Mouse (Mus musculus): ENCODE data around the gene Vmn1r213. TPM values are rescaled to one million over a fixed set of nuclear protein-coding genes. Genes with fewer than 3 reads are reported as not detected.

Vmn1r213 gene
- polyA plus RNA-seq (2011; ENCODE audit: insufficient read length, low read depth, missing spikeins): not detected in 2 replicates

DNA sequence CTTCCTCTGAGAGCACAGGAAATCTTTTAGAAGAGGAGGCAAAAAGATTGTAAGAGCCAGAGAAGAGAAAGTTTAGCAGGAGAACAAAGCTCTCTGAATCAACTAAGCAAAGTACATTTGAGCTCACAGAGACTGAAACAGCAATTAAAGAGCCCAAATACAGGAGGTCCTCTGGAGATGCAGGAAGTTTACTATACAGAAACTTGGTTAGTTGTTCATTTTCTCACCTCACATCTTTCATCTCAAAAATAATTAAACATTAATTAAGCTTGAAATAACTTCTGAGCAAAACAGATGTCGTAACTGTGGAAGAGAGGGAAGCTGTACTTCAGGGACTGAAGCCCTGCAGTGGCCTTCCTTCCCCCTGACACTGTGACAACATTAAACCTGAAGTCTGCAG lies at the start of gene Vmn1r213:
Vmn1r213 (plus strand) TSS at position 301 of the 400 bp plus-strand sequence.
- no peaks in the 10 kb centered on the region for H3K4me1 ChIP-seq (ENCODE audit: control insufficient read depth, insufficient read depth, low read length)
- TF ChIP-seq POLR2A (IDR thresholded peaks at IDR 0.05; ENCODE audit: low read depth, low read length): no peak
- no peak for TF ChIP-seq CTCF (IDR thresholded peaks at IDR 0.05; ENCODE audit: borderline replicate concordance, insufficient read depth, low read length)
- no peak within 1 kb of the TSS for H3K4me3 ChIP-seq (ENCODE audit: insufficient read depth, low read length)
- H3K27ac ChIP-seq (ENCODE audit: insufficient read depth, low read length): no peak within 1 kb of the TSS

DNA sequence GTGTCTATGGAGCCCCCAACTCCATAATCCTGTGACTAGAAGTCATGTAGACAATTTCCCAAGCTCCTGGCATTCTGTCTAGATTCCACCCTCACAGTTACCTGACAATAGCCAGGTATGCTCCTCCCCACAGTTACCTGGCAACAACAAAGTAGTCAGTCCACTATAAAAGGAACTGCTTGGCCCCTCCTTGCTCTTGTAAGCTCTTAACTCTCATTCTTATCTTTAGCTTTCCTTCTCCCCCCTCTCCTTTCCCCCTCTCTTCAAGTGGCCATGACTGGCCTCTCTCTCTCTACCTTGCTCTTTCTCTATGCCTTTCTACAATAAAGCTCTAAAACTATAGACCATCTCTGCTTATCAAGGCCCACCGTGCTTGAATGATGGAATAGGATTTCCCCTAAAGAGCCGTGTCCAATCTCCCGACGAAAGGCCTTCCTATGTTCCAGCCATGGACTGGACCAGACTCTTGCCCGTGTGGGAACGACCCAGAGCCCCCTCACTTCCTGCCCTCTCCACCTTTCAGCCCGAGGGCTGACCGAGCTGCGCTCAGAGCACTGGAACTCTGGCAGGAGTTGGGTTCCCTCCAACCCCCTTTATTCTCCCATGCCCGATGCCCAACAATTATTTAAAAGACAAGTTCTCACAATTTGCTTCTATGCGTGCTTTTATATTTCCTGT lies 17.1 kb upstream of the Vmn1r213 start:
- H3K4me1 ChIP-seq (ENCODE audit: control insufficient read depth, insufficient read depth, low read length): no peaks in the 10 kb centered on the region
- H3K4me3 ChIP-seq (ENCODE audit: insufficient read depth, low read length): no peak overlapping the region
- no peak for TF ChIP-seq POLR2A (IDR thresholded peaks at IDR 0.05; ENCODE audit: low read depth, low read length)
- TF ChIP-seq CTCF (IDR thresholded peaks at IDR 0.05; ENCODE audit: borderline replicate concordance, insufficient read depth, low read length): no peak

DNA sequence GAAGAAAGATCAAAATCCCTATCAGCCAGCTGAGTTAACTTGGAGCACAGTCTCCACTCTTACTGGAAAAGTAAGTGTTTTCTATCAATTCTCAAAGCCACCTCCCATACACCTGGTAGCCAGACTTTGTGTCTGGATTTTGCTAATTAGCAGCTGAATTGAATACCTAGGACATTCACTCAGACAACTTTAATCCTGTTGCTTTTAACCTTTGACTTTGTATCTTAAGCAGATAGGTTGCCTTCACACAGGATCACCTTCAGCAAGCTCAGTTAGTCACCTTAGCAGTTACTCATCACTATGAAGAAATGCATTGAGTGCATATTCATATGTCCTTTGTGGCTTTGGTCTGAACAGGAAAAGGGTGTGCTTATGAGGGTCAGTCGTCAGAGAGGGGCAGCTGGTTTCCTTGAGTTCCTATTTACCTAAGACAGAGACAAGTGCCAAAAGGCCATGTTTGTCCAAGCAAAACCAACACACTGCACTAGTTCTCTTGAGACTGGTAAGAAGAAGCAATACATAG lies 15.2 kb upstream of the Vmn1r213 start:
- Histone ChIP-seq H3K4me1 (ENCODE audit: control insufficient read depth, insufficient read depth, low read length) (no peaks in the 10 kb centered on the region), H3K27ac (ENCODE audit: insufficient read depth, low read length) (no peak overlapping the region), H3K4me3 (ENCODE audit: insufficient read depth, low read length) (no peak overlapping the region)
- no peak for TF ChIP-seq CTCF (IDR thresholded peaks at IDR 0.05; ENCODE audit: borderline replicate concordance, insufficient read depth, low read length)
- no peak for TF ChIP-seq POLR2A (IDR thresholded peaks at IDR 0.05; ENCODE audit: low read depth, low read length)

More for the DNA sequence above, 17.1 kb upstream of the Vmn1r213 start:
- no peak overlapping the region for H3K27ac ChIP-seq (ENCODE audit: insufficient read depth, low read length)

DNA sequence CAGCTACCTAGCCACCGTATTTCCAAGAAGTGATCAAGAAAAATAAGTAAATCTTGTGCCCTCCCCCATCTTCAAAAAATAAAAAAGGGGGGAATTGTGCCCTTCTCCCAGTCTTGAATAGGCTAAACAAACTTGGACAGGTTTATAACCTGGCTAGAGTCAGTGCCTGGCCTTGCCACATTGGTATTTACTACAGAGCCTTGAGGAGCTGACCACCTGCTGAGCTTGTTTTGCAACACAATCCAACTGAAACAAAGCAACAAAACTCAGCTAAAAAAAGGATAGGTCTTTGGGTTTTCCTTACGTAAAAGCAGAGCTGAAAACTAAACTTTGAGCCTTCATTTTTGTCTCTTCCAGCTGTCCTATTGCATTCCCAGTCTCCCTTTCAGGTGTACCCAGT lies 14.7 kb upstream of the Vmn1r213 start:
- H3K27ac ChIP-seq (ENCODE audit: insufficient read depth, low read length): no peak overlapping the region
- H3K4me3 ChIP-seq (ENCODE audit: insufficient read depth, low read length): no peak overlapping the region
- TF ChIP-seq CTCF (IDR thresholded peaks at IDR 0.05; ENCODE audit: borderline replicate concordance, insufficient read depth, low read length) (no peak), POLR2A (IDR thresholded peaks at IDR 0.05; ENCODE audit: low read depth, low read length) (no peak)
- H3K4me1 ChIP-seq (ENCODE audit: control insufficient read depth, insufficient read depth, low read length): no peaks in the 10 kb centered on the region

DNA sequence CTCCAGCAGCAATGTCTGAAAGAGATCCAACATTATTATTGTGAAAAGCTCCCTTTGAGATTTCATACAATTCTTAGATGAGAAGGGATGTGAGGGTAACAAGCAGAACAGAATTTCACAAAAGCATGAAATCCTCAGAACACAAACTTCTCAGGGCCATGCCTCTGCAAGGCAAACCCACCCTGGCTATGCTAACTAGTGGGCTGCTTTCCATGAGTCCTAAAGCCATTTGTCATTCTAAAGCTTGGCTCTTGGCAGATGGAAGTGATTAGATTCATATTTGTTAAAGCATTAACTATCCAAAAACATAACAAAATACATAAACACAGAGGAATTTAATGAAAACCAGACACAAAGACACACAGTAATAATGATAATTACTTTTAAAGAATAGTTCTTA lies 10.7 kb downstream of the Vmn1r213 start:
- H3K4me1 ChIP-seq (ENCODE audit: control insufficient read depth, insufficient read depth, low read length): no peaks in the 10 kb centered on the region
- no peak overlapping the region for H3K4me3 ChIP-seq (ENCODE audit: insufficient read depth, low read length)
- no peak overlapping the region for H3K27ac ChIP-seq (ENCODE audit: insufficient read depth, low read length)
- TF ChIP-seq POLR2A (IDR thresholded peaks at IDR 0.05; ENCODE audit: low read depth, low read length) (no peak), CTCF (IDR thresholded peaks at IDR 0.05; ENCODE audit: borderline replicate concordance, insufficient read depth, low read length) (no peak)

DNA sequence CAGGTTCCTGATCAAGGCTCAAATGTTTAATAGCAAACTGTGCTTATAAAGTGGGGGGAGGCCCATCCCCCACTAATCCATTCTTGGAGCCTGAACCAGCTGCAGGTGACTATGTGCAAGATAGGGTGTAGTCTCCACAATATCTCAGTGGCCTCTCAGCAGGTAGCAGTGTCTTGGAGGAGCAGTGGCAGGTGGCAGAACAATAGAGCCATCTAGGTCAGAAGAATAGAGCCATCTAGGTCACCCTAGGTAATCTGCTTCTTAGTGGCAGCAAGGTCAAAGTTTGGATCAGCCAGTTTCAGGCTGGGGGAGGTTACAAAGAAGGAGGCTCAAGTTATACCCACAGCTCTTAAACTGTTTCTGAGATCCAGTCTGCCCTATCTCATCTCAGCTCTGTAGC lies 17.4 kb downstream of the Vmn1r213 start:
- no peak overlapping the region for H3K27ac ChIP-seq (ENCODE audit: insufficient read depth, low read length)
- TF ChIP-seq POLR2A (IDR thresholded peaks at IDR 0.05; ENCODE audit: low read depth, low read length) (no peak), CTCF (IDR thresholded peaks at IDR 0.05; ENCODE audit: borderline replicate concordance, insufficient read depth, low read length) (no peak)
- H3K4me3 ChIP-seq (ENCODE audit: insufficient read depth, low read length): no peak overlapping the region
- H3K4me1 ChIP-seq (ENCODE audit: control insufficient read depth, insufficient read depth, low read length): no peaks in the 10 kb centered on the region

DNA sequence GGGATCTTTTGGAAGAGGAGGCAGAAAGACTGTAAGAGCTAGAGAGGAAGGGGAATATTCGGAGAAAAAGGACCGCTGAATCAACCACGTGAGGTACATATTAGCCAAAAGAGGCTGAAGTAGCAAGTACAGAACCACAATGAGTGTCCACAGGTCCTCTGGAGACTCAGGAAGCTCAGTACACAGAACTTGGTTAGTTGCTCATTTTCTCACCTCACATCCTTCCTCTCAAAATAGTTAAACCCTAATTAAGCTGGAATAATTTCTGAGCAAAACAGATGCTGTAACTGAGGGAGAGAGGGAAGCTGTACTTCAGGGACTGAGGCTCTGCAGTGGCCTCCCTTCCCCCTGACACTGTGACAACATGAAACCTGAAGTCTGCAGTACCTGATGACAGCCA lies 22.7 kb downstream of the Vmn1r213 start, which contains the start of gene Vmn1r214:
Vmn1r214 (plus strand) TSS at position 301 of the 400 bp plus-strand sequence.
- no peak for TF ChIP-seq POLR2A (IDR thresholded peaks at IDR 0.05; ENCODE audit: low read depth, low read length)
- TF ChIP-seq CTCF (IDR thresholded peaks at IDR 0.05; ENCODE audit: borderline replicate concordance, insufficient read depth, low read length): no peak
- Histone ChIP-seq H3K4me3 (ENCODE audit: insufficient read depth, low read length) (no peak within 1 kb of the TSS), H3K27ac (ENCODE audit: insufficient read depth, low read length) (no peak within 1 kb of the TSS), H3K4me1 (ENCODE audit: control insufficient read depth, insufficient read depth, low read length) (no peaks in the 10 kb centered on the region)

DNA sequence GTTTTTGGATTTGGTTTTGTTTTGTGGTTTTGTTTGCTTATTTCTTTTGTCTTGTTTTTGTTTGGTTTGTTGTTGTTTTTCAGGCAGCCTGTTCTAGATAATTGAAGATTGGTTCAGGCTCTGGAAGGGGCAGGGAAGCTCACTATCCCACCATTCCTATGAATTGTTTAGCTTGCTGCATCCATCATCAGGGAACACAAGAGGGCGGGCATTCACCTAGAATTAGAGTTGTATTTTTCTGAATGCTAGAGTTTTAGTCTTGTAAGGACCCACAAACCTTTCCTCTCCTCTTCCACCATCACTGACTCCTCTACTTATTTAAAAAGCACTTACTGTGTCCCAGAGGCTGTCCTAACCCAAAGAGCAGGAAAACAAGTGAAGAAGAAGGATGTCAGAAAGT lies 50.3 kb downstream of the Vmn1r213 start:
- Histone ChIP-seq H3K4me3 (ENCODE audit: insufficient read depth, low read length) (no peak overlapping the region), H3K27ac (ENCODE audit: insufficient read depth, low read length) (no peak overlapping the region), H3K4me1 (ENCODE audit: control insufficient read depth, insufficient read depth, low read length) (no peaks in the 10 kb centered on the region)
- TF ChIP-seq POLR2A (IDR thresholded peaks at IDR 0.05; ENCODE audit: low read depth, low read length): no peak
- no peak for TF ChIP-seq CTCF (IDR thresholded peaks at IDR 0.05; ENCODE audit: borderline replicate concordance, insufficient read depth, low read length)

Other genes starting within 250 kb of the Vmn1r213 start
- not detected in 2 replicates for gene Vmn1r208, start 230.3 kb upstream of the Vmn1r213 start, polyA plus RNA-seq (2011; ENCODE audit: insufficient read length, low read depth, missing spikeins)
- not detected in 2 replicates for gene Vmn1r209, start 198.0 kb upstream of the Vmn1r213 start, polyA plus RNA-seq (2011; ENCODE audit: insufficient read length, low read depth, missing spikeins)
- gene Vmn1r210, start 176.3 kb upstream of the Vmn1r213 start, polyA plus RNA-seq (2011; ENCODE audit: insufficient read length, low read depth, missing spikeins): not detected in 2 replicates
- not detected in 2 replicates for gene Vmn1r211, start 150.1 kb upstream of the Vmn1r213 start, polyA plus RNA-seq (2011; ENCODE audit: insufficient read length, low read depth, missing spikeins)
- not detected in 2 replicates for gene Vmn1r212, start 123.5 kb upstream of the Vmn1r213 start, polyA plus RNA-seq (2011; ENCODE audit: insufficient read length, low read depth, missing spikeins)
- gene Vmn1r214, start 22.8 kb downstream of the Vmn1r213 start, polyA plus RNA-seq (2011; ENCODE audit: insufficient read length, low read depth, missing spikeins): 0.12 TPM in 1 of 2 replicates, not detected in the other
- not detected in 2 replicates for gene Vmn1r215, start 60.4 kb downstream of the Vmn1r213 start, polyA plus RNA-seq (2011; ENCODE audit: insufficient read length, low read depth, missing spikeins)
- not detected in 2 replicates for gene Vmn1r217, start 110.6 kb downstream of the Vmn1r213 start, polyA plus RNA-seq (2011; ENCODE audit: insufficient read length, low read depth, missing spikeins)
- not detected in 2 replicates for gene Vmn1r218, start 125.5 kb downstream of the Vmn1r213 start, polyA plus RNA-seq (2011; ENCODE audit: insufficient read length, low read depth, missing spikeins)
- gene Vmn1r219, start 151.7 kb downstream of the Vmn1r213 start, polyA plus RNA-seq (2011; ENCODE audit: insufficient read length, low read depth, missing spikeins): not detected in 2 replicates
- not detected in 2 replicates for gene Vmn1r220, start 180.3 kb downstream of the Vmn1r213 start, polyA plus RNA-seq (2011; ENCODE audit: insufficient read length, low read depth, missing spikeins)
- not detected in 2 replicates for gene Vmn1r221, start 206.5 kb downstream of the Vmn1r213 start, polyA plus RNA-seq (2011; ENCODE audit: insufficient read length, low read depth, missing spikeins)
- not detected in 2 replicates for gene Vmn1r222, start 228.3 kb downstream of the Vmn1r213 start, polyA plus RNA-seq (2011; ENCODE audit: insufficient read length, low read depth, missing spikeins)
- gene Vmn1r223, start 239.5 kb downstream of the Vmn1r213 start, polyA plus RNA-seq (2011; ENCODE audit: insufficient read length, low read depth, missing spikeins): not detected in 2 replicates

Data from embryonic fibroblast, embryonic 13.5 days (primary cell).